Mouse (Mus musculus) small intestine, adult 2 months (tissue): Measurements from ENCODE around the gene Dctn2.

Experiments used
- CTCF ChIP-seq: fragments of 200-500 bp; IDR thresholded peaks from 2 replicates; pipeline ENCODE4 v1.5.1; 2012; ENCODE audit warnings: low read depth, mild to moderate bottlenecking, control low read depth, inconsistent platforms, low read length, moderate library complexity, mixed read lengths; ENCODE audit not compliant: insufficient replicate concordance, insufficient read length; ENCODE audit errors: extremely low read depth
- POLR2A ChIP-seq: fragments of 200-500 bp; IDR thresholded peaks from 2 replicates; pipeline ENCODE4 v1.6.1; 2012; ENCODE audit warnings: low read depth, mild to moderate bottlenecking, control low read depth, inconsistent platforms, low read length, moderate library complexity

DNA sequence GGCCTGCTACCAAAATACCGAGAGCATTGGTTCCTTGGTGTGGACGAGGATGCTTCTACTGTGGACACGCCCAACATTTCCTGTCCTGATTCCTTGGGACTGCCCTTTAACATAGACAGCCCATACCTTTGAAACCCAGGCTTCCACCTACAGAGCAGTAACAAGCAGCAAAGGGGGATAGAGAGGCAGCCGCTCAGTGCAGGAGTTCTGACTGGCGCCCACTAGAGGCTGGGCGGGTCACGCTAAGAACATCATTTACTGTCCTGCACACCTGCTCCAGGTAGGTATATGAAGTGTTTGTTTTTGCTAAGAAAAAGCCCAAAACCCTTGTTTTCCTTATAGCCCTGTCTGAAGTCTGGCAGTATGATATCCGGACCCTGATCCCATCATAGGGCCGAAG is 33.0 kb upstream of the Dctn2 start:
- peak; percentile 42 for TF ChIP-seq CTCF
- TF ChIP-seq POLR2A: no peak
